Mouse (Mus musculus) neural tube, embryonic 14.5 days (tissue): ENCODE measurements around the gene Gm973. TPM values are rescaled to one million over a fixed set of nuclear protein-coding genes. Genes with fewer than 3 reads are reported as not detected.

Source experiments
- ATAC-seq: fragments of 200-750 bp; cut with Nextera tagmentation; 2 replicates; pipeline ENCODE4 v1.8.0; 2017; ENCODE audit warnings: low read depth, mild to moderate bottlenecking, moderate TSS enrichment, moderate library complexity
- H3K27ac ChIP-seq: fragments of 300-500 bp; sonication (generic); 2 replicates; pipeline ENCODE4 v1.5.1; 2014; ENCODE audit warnings: low read depth, mild to moderate bottlenecking, control low read depth, low read length, moderate library complexity, mixed read lengths
- H3K27me3 ChIP-seq: fragments of 300-500 bp; sonication (generic); 2 replicates; pipeline ENCODE4 v1.6.1; 2014; ENCODE audit warnings: low read length; ENCODE audit not compliant: control insufficient read depth, insufficient read depth
- H3K36me3 ChIP-seq: fragments of 300-500 bp; sonication (generic); 2 replicates; pipeline ENCODE4 v1.6.1; 2014; ENCODE audit warnings: low read length, mixed read lengths; ENCODE audit not compliant: control insufficient read depth, insufficient read depth
- H3K4me1 ChIP-seq: fragments of 300-500 bp; sonication (generic); 2 replicates; pipeline ENCODE4 v1.6.1; 2014; ENCODE audit warnings: low read length; ENCODE audit not compliant: control insufficient read depth, insufficient read depth
- H3K4me2 ChIP-seq: fragments of 300-500 bp; sonication (generic); 2 replicates; pipeline ENCODE4 v1.6.1; 2014; ENCODE audit warnings: mild to moderate bottlenecking, low read depth, low read length, control low read depth
- H3K4me3 ChIP-seq: fragments of 300-500 bp; sonication (generic); 2 replicates; pipeline ENCODE4 v1.5.1; 2014; ENCODE audit warnings: low read depth, low read length, control low read depth, mixed read lengths
- H3K9ac ChIP-seq: fragments of 300-500 bp; sonication (generic); replicated peaks from 2 replicates; pipeline ENCODE4 v1.6.1; 2014; ENCODE audit warnings: low read depth, mild to moderate bottlenecking, control low read depth, low read length, mixed read lengths
- H3K9me3 ChIP-seq: fragments of 300-500 bp; sonication (generic); 2 replicates; pipeline ENCODE4 v1.6.1; 2016; ENCODE audit warnings: low read length; ENCODE audit not compliant: control insufficient read depth
- WGBS: fragments of 180-500 bp; shearing (Covaris S2); extraction: QIAGEN DNeasy Blood & Tissue Kit; methylation state at CpG from one replicate; pipeline ENCODE4 v1.1.7; 2014; 5-methylcytosine and 5-hydroxymethylcytosine counted together
- polyA plus RNA-seq: library from polyadenylated mRNA; unstranded; fragments of >200 nt; fragmentation: Nextera tagmentation; extraction: Ambion mirVana; gene quantifications from 2 replicates; pipeline ENCODE4 v1.2.1, GENCODE M21; 2014

Gm973 gene
- polyA plus RNA-seq, 1 experiment from 2014 or later: 13.2 TPM

- 59% methylated on average over 7 of the region's 7 CpGs for WGBS
Measured at GRCm38 (mm10) chr1:59503659-59504301, 12.3 kb upstream of the Gm973 start.

GRCm38 (mm10) chr1:59504302-59504700 lies 11.8 kb upstream of the Gm973 start:
- H3K36me3 ChIP-seq: no peaks in the 10 kb centered on the region
- H3K9me3 ChIP-seq: no peaks in the 10 kb centered on the region
- no peak for ATAC-seq

More at GRCm38 (mm10) chr1:59503659-59504301, 12.3 kb upstream of the Gm973 start:
- no peaks in the 10 kb centered on the region for H3K4me1 ChIP-seq
- no peaks in the 10 kb centered on the region for H3K27me3 ChIP-seq
- no peaks in the 10 kb centered on the region for H3K36me3 ChIP-seq
- no peak overlapping the region for H3K9ac ChIP-seq
- H3K27ac ChIP-seq: no peak overlapping the region
- H3K4me3 ChIP-seq: no peak overlapping the region
- ATAC-seq: no peak
- H3K4me2 ChIP-seq: no peak overlapping the region
- H3K9me3 ChIP-seq: no peaks in the 10 kb centered on the region

DNA sequence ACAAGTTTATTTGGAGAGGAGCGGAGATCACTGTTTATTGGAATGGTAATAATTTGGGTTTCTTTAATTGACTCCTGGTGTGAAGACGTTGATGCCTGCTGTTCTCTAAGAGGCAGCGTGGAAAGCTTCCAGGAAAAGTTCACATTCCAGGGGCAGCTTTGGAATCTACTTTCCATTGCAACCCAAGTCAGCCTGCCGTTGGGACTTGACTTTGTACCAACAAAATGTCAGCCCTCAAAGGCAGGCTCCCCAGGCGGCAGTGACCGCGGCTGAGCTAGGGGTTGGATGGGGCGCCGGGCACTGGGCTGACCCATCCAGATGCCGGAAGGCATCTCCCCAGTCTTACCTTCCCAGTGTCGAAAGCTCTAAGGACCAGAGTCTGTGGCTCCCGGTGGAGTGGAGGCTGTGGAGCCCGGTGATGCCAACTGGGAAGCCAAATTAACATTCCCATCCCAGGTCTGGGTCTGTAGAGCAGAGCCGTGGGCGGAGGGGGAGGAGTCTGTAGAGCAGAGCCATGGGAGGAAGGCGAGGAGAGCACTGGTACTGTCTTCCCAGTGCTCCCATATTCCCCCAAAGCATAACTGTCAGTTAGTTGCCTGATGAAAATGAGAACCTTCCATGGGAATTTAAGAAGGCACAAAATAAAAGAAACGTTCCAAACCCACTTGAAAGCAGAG lies 7.5 kb upstream of the Gm973 start:
- no peak overlapping the region for H3K4me2 ChIP-seq
- no peaks in the 10 kb centered on the region for H3K27me3 ChIP-seq
- no peak overlapping the region for H3K27ac ChIP-seq
- no peaks in the 10 kb centered on the region for H3K4me1 ChIP-seq
- H3K9ac ChIP-seq: no peak overlapping the region
- H3K4me3 ChIP-seq: no peak overlapping the region
- WGBS: 32% methylated on average over 17 of the region's 17 CpGs
- no peaks in the 10 kb centered on the region for H3K9me3 ChIP-seq
- ATAC-seq: peak; percentile 17; the same call in 1 of the 2 replicates
- no peaks in the 10 kb centered on the region for H3K36me3 ChIP-seq

More at GRCm38 (mm10) chr1:59504302-59504700, 11.8 kb upstream of the Gm973 start:
- Histone ChIP-seq H3K4me2 (no peak overlapping the region), H3K4me3 (no peak overlapping the region), H3K9ac (no peak overlapping the region), H3K27me3 (no peaks in the 10 kb centered on the region), H3K27ac (no peak overlapping the region), H3K4me1 (no peaks in the 10 kb centered on the region)
- WGBS: 82% methylated on average over 2 of the region's 2 CpGs

DNA sequence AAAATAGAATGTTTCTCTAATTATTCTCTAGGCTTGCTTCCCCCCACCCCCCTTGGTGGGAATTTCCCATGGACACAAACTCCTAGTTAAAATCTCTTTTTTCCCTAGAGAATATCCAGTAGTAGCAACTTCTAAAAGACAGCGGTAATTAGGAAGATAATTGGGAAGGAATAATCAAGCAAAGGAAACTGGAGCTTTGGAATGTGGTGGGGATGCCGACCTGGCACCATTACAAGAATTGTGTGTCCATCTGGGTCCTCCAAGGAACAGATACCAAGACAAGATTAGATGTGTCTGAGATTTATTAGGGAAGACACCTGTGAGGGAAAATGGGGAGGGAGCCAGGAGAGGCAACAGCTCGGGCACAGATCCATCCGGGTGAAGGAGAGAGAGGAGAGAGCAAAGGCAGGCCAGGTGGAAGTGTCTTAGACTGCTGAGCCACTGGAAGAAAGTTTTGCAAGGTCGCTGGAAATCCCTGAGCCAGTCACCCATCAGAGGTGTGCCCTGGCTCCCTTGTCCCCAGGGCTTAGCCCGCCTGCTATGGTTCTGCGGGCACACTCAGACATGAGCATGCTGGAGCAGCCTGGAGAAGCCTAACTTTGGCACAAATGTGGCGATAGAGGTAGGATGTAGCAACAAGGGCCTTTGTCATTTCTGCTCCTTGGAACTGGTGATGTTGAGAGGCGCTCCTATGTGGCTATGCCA lies 4.3 kb upstream of the Gm973 start:
- 68% methylated on average over 9 of the region's 9 CpGs for WGBS
- H3K4me1 ChIP-seq: peaks cover 10% of the 10 kb centered on the region
- H3K9me3 ChIP-seq: no peaks in the 10 kb centered on the region
- no peak overlapping the region for H3K4me3 ChIP-seq
- H3K27me3 ChIP-seq: no peaks in the 10 kb centered on the region
- H3K4me2 ChIP-seq: no peak overlapping the region
- no peak overlapping the region for H3K9ac ChIP-seq
- H3K36me3 ChIP-seq: no peaks in the 10 kb centered on the region
- no peak overlapping the region for H3K27ac ChIP-seq
- ATAC-seq: no peak

DNA sequence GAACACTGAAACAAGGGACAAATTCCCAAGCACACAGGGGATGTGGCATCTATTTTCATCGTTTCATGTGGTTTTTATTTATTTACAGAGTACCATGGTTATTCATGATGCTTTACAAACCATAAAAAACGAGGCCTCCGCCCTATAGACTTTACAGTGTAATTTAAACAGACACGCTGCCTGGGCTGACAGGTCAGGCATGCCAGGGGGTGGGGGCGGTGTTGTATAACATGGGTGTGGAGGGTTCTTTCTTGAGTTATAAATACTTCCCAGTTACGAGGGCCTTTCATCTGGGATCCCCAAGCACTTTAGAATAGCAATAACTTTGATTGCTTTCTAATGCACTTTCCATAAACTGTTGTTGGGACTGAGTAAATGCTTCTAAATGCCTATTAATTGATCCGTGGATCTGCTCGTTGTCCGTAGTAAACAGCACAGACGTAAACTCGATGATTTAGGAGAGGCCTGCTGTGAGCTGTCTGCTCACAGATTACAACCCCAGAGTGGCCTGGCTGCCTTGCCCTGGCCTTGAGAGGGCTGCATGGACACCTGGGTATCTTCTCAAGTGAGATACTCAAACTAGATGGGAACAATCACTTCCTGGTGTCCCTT lies 4.3 kb downstream of the Gm973 start:
- Histone ChIP-seq H3K9me3 (no peaks in the 10 kb centered on the region), H3K4me1 (peaks cover 26% of the 10 kb centered on the region), H3K27me3 (no peaks in the 10 kb centered on the region), H3K9ac (no peak overlapping the region), H3K36me3 (no peaks in the 10 kb centered on the region), H3K27ac (no peak overlapping the region), H3K4me3 (no peak overlapping the region), H3K4me2 (no peak overlapping the region)
- no peak for ATAC-seq
- WGBS: 14% methylated on average over 11 of the region's 11 CpGs

- 89% methylated on average over 1 of the region's 1 CpGs for WGBS
- no peak overlapping the region for H3K27ac ChIP-seq
Measured at GRCm38 (mm10) chr1:59522456-59522855, 6.4 kb downstream of the Gm973 start.

GRCm38 (mm10) chr1:59523378-59523958 lies 7.4 kb downstream of the Gm973 start:
- Histone ChIP-seq H3K27ac (no peak overlapping the region), H3K9me3 (no peaks in the 10 kb centered on the region), H3K9ac (no peak overlapping the region), H3K4me3 (no peak overlapping the region), H3K27me3 (no peaks in the 10 kb centered on the region), H3K36me3 (no peaks in the 10 kb centered on the region), H3K4me1 (peaks cover 12% of the 10 kb centered on the region; the same call in 1 of the 2 replicates), H3K4me2 (no peak overlapping the region)
- 59% methylated on average over 5 of the region's 5 CpGs for WGBS
- ATAC-seq: no peak

More at GRCm38 (mm10) chr1:59522456-59522855, 6.4 kb downstream of the Gm973 start:
- Histone ChIP-seq H3K4me1 (peaks cover 12% of the 10 kb centered on the region; the same call in 1 of the 2 replicates), H3K4me2 (no peak overlapping the region), H3K27me3 (no peaks in the 10 kb centered on the region), H3K9ac (no peak overlapping the region), H3K36me3 (no peaks in the 10 kb centered on the region), H3K9me3 (no peaks in the 10 kb centered on the region), H3K4me3 (no peak overlapping the region)
- no peak for ATAC-seq

DNA sequence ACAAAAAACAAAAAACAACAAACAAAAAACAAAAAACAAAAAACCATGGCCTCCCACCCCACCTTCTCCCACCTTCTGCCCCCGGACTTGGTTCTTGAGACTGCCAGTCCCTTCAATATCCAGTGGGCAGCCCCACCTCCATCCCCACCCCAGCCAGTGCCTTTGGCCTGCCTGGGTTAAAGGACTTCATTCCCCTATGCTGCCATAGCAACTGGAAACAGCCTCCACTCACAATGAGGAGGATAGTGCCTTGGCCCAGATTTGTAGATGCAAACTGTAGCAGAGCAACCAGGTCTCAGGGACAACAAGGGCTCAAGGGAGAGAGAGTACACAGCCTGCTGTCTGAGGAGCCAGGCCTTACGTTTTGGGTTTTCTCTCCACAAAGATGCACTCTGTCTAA lies 8.0 kb downstream of the Gm973 start:
- Histone ChIP-seq H3K27ac (0 out of 2 replicates have a peak overlapping the region, but pooled peaks have one; percentile 60), H3K4me1 (peaks cover 10% of the 10 kb centered on the region; the same call in 1 of the 2 replicates), H3K4me3 (no peak overlapping the region), H3K36me3 (no peaks in the 10 kb centered on the region), H3K9me3 (no peaks in the 10 kb centered on the region), H3K9ac (no peak overlapping the region), H3K27me3 (no peaks in the 10 kb centered on the region), H3K4me2 (no peak overlapping the region)
- WGBS: 29% methylated on average over 2 of the region's 2 CpGs
- ATAC-seq: peak; percentile 83; the same call in 1 of the 2 replicates
